Mouse (Mus musculus): Measurements from ENCODE around the gene Cspg5.

- TF ChIP-seq ZNF384 (IDR thresholded peaks at IDR 0.05; ENCODE audit: low read depth, low read length) (no peak), USF1 (IDR thresholded peaks at IDR 0.05; ENCODE audit: low read depth, low read length) (no peak), NELFE (IDR thresholded peaks at IDR 0.05; ENCODE audit: low read depth, low read length) (no peak), USF2 (conservative IDR thresholded peaks at IDR 0.05; ENCODE audit: low read depth, low read length) (no peak), KAT2A (IDR thresholded peaks at IDR 0.05; ENCODE audit: insufficient replicate concordance, low read length) (no peak)
These were observed 34.6 kb upstream of the Cspg5 start for GRCm38 (mm10) chr9:110208967-110209366.

Measured in CH12.LX (cell line).